Mouse (Mus musculus) forebrain, embryonic 14.5 days (tissue): Measurements from ENCODE around the gene Mafg. TPM values are rescaled to one million over a fixed set of nuclear protein-coding genes. Genes with fewer than 3 reads are reported as not detected.

Experiments
- ATAC-seq: fragments of 200-750 bp; cut with Nextera tagmentation; 2 replicates; pipeline ENCODE4 v1.8.0; 2017; ENCODE audit warnings: mild to moderate bottlenecking, moderate library complexity
- DNase-seq: peaks from one replicate; pipeline ENCODE4 v3.0.0-alpha.2; 2015; ENCODE audit warnings: low spot score
- H3K27ac ChIP-seq: fragments of 300-500 bp; sonication (generic); 2 replicates; pipeline ENCODE4 v1.5.1; 2014; ENCODE audit warnings: low read depth, mild to moderate bottlenecking, control low read depth, low read length, moderate library complexity
- H3K27me3 ChIP-seq: fragments of 300-500 bp; sonication (generic); replicated peaks from 2 replicates; pipeline ENCODE4 v1.6.1; 2014; ENCODE audit warnings: low read length, control low read depth, mixed read lengths; ENCODE audit not compliant: control insufficient read depth, insufficient read depth
- H3K36me3 ChIP-seq: fragments of 300-500 bp; sonication (generic); 2 replicates; pipeline ENCODE4 v1.6.1; 2014; ENCODE audit warnings: low read length, control low read depth; ENCODE audit not compliant: control insufficient read depth, insufficient read depth
- H3K4me1 ChIP-seq: fragments of 300-500 bp; sonication (generic); 2 replicates; pipeline ENCODE4 v1.6.1; 2014; ENCODE audit warnings: antibody characterized with exemption, low read length, control low read depth; ENCODE audit not compliant: control insufficient read depth, insufficient read depth
- H3K4me2 ChIP-seq: fragments of 300-500 bp; sonication (generic); 2 replicates; pipeline ENCODE4 v1.6.1; 2014; ENCODE audit warnings: mild to moderate bottlenecking, control low read depth, low read length
- H3K4me3 ChIP-seq: fragments of 300-500 bp; sonication (generic); 2 replicates; pipeline ENCODE4 v1.5.1; 2014; ENCODE audit warnings: low read depth, low read length, control low read depth
- H3K9ac ChIP-seq: fragments of 300-500 bp; sonication (generic); 2 replicates; pipeline ENCODE4 v1.6.1; 2014; ENCODE audit warnings: mild to moderate bottlenecking, low read length, control low read depth, moderate library complexity
- H3K9me3 ChIP-seq: fragments of 300-500 bp; sonication (generic); replicated peaks from 2 replicates; pipeline ENCODE4 v1.6.1; 2016; ENCODE audit warnings: low read length, control low read depth, mixed read lengths; ENCODE audit not compliant: control insufficient read depth
- WGBS: fragments of 180-500 bp; shearing (Covaris S2); extraction: QIAGEN DNeasy Blood & Tissue Kit; methylation state at CpG from one replicate; pipeline ENCODE4 v1.1.7; 2014; 5-methylcytosine and 5-hydroxymethylcytosine counted together
- polyA plus RNA-seq: library from polyadenylated mRNA; unstranded; fragments of >200 nt; fragmentation: Nextera tagmentation; extraction: Ambion mirVana; gene quantifications from 2 replicates; pipeline ENCODE4 v1.2.1, GENCODE M21; 2014

Mafg gene
- polyA plus RNA-seq, 1 experiment from 2014 or later, result 20.0 TPM

GRCm38 (mm10) chr11:120580190-120580589 lies 53.2 kb downstream of the Mafg start:
- H3K9ac ChIP-seq, result peak overlapping the region; percentile 95
- H3K4me2 ChIP-seq, result peak overlapping the region; percentile 85
- ATAC-seq (no peak), DNase-seq (no peak)
- H3K9me3 ChIP-seq, result no peaks in the 10 kb centered on the region
- H3K27me3 ChIP-seq, result no peaks in the 10 kb centered on the region
- WGBS, result 62% methylated on average over 7 of the region's 7 CpGs
- peaks cover 10% of the 10 kb centered on the region for H3K4me1 ChIP-seq
- H3K27ac ChIP-seq, result peak overlapping the region; percentile 95; the same call in 1 of the 2 replicates
- H3K36me3 ChIP-seq, result peaks cover 36% of the 10 kb centered on the region
- peak overlapping the region; percentile 89 for H3K4me3 ChIP-seq

- Histone ChIP-seq H3K4me3 (peak overlapping the region; percentile 89), H3K36me3 (peaks cover 34% of the 10 kb centered on the region), H3K9ac (peak overlapping the region; percentile 95), H3K4me1 (peaks cover 10% of the 10 kb centered on the region), H3K4me2 (peak overlapping the region; percentile 85), H3K27me3 (no peaks in the 10 kb centered on the region), H3K9me3 (no peaks in the 10 kb centered on the region), H3K27ac (peak overlapping the region; percentile 95; the same call in 1 of the 2 replicates)
- DNase-seq, result peak; percentile 81
- 64% methylated on average over 15 of the region's 15 CpGs for WGBS
- ATAC-seq, result no peak
These were observed 53.9 kb downstream of the Mafg start for GRCm38 (mm10) chr11:120579316-120580107.

- H3K27ac ChIP-seq, result no peak overlapping the region
- peaks cover 10% of the 10 kb centered on the region for H3K4me1 ChIP-seq
- no peaks in the 10 kb centered on the region for H3K9me3 ChIP-seq
- peaks cover 31% of the 10 kb centered on the region for H3K36me3 ChIP-seq
- H3K9ac ChIP-seq, result no peak overlapping the region; the same call in 1 of the 2 replicates
- no peaks in the 10 kb centered on the region for H3K27me3 ChIP-seq
- 90% methylated on average over 11 of the region's 11 CpGs for WGBS
- no peak overlapping the region; the same call in 1 of the 2 replicates for H3K4me3 ChIP-seq
- H3K4me2 ChIP-seq, result no peak overlapping the region
- ATAC-seq, result no peak
- DNase-seq, result no peak
These were observed 54.6 kb downstream of the Mafg start for GRCm38 (mm10) chr11:120578694-120579243.

DNA sequence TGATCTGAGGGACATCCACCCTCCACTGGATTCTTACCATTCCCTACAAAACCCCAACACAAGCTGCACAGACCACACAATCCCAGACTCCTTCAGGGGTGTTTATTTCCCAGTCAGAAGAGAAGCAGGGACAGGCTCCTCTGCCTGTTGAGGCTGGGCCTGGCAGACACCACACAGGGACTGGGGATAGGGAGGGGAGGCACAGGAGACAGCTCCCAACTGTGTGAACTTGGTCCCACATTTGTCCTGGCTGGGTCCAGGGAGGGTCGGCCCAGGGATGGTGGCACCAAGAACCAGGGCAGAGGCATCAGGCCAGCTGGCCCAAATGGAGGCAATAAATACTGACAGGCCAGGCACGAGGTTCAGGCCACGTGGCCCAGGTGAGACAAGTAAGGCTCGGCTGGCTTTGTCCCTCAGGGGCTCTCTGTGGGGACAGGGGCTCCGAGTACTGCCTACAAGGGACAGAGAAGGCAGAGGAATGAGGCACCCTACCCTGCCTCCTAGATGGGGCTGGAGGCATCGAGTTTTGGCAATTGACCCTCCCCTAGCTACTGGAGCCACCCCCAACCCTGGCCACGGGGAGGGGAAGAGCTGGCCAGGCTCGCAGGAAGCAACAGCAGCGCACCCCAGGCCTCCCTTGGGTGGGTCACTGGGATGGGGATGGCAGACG lies 55.2 kb downstream of the Mafg start:
- Histone ChIP-seq H3K4me3 (no peak overlapping the region), H3K36me3 (peaks cover 30% of the 10 kb centered on the region), H3K27ac (no peak overlapping the region), H3K4me2 (no peak overlapping the region), H3K9ac (no peak overlapping the region), H3K9me3 (no peaks in the 10 kb centered on the region), H3K4me1 (peaks cover 10% of the 10 kb centered on the region), H3K27me3 (no peaks in the 10 kb centered on the region)
- ATAC-seq (no peak), DNase-seq (no peak)
- WGBS, result 90% methylated on average over 10 of the region's 10 CpGs

DNA sequence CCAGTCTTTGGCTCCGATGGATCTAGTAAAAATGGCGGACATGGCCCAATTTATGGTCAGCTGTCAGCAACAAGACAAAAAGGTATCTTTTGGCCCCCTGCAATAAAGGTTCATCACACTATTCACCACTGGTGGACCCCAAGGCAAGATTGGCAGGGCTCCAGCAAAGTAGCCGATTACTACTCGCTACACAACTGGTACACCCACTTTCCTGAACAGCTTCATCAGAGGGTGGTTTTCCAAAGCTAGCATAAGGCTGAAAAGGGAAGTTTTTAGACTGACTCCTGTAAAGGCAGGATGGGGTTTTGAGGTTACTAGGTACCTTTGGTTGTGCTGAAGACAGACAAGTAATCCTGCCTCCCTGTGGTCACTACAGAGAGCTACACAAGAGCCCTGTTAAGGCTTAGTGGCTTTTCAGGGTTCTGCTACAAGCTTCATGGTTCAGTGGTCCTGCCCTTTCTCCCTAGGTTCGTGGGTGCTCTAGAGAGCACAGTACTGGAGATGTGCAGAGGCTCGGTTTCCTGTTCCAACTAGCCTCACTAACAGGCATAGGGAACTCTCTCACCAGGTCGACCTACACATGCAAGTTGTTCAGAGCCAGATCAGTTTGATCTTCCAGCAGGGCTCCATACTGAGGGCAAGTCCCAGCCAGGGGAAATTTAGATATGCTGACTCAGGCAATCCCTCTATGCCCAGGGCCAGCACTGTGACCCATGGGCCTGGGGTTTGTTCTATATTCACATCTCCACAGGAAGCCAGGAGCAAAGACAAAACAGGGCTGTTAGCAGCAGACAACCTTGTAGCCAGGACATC lies 56.0 kb downstream of the Mafg start:
- ATAC-seq, result no peak
- 81% methylated on average over 7 of the region's 7 CpGs for WGBS
- Histone ChIP-seq H3K27me3 (no peaks in the 10 kb centered on the region), H3K4me1 (peaks cover 10% of the 10 kb centered on the region), H3K36me3 (peaks cover 30% of the 10 kb centered on the region), H3K27ac (no peak overlapping the region), H3K9me3 (no peaks in the 10 kb centered on the region), H3K4me2 (no peak overlapping the region), H3K4me3 (no peak overlapping the region), H3K9ac (no peak overlapping the region)
- DNase-seq, result no peak

DNA sequence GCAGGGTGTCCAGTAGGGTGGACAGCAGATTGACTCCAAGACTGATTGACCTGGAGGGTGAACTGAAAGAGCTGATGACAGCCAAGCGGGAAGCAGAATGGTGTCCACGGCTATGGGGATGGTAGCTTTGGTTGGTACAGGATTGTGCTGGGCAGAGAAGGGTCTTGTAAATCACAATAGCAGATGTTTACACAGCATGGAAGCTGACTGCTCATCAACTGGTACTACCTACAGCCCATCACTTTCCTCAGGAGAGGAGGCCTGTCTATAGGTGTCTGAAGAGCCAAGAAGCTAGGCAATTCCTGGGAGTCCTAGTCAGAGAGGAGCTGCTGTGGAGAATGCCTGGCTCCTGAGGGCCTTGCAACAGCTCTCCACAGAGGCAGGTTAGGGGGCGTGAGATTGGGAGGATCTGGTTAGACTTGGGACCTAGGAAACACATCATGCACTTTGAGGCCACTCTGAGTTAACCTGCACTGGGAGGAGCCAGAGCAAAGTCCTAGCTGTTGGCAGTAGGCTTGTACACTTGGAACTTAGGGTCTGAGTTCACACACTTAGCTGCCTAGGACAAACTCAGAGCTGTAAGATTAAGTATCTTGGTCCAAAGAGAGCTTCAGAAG lies 56.9 kb downstream of the Mafg start:
- Histone ChIP-seq H3K4me3 (no peak overlapping the region), H3K9me3 (no peaks in the 10 kb centered on the region)
- ATAC-seq, result no peak

DNA sequence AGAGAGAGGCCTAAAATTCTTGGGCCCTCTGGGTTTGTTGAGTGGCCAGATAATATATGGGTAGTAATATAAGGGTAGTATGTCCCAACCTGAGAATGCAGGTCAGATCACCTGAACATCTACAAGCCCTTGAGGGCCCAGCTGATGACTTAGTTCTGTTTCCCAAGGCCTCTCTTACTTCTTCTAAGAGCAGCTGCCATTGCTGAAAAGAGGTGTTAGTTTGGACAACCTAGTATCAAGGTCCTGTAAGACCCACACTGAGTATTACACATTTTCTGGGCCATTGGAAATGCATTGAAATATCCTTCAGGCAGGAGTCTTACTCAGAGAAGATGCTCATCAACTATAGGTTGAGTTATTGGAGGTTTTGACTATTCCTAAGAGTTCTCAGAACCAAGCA lies 57.5 kb downstream of the Mafg start:
- Histone ChIP-seq H3K4me1 (peaks cover 13% of the 10 kb centered on the region), H3K4me2 (no peak overlapping the region), H3K9ac (no peak overlapping the region), H3K27ac (no peak overlapping the region), H3K36me3 (peaks cover 36% of the 10 kb centered on the region), H3K4me3 (no peak overlapping the region), H3K27me3 (no peaks in the 10 kb centered on the region), H3K9me3 (no peaks in the 10 kb centered on the region)
- ATAC-seq, result no peak
- DNase-seq, result no peak

More for the DNA sequence above, 56.9 kb downstream of the Mafg start:
- Histone ChIP-seq H3K4me2 (no peak overlapping the region), H3K36me3 (peaks cover 31% of the 10 kb centered on the region), H3K27me3 (no peaks in the 10 kb centered on the region), H3K4me1 (peaks cover 11% of the 10 kb centered on the region), H3K9ac (no peak overlapping the region), H3K27ac (no peak overlapping the region)
- DNase-seq, result no peak
- WGBS, result 90% methylated on average over 3 of the region's 3 CpGs
